Mouse (Mus musculus): ENCODE measurements around the gene Lcmt1. TPM values are rescaled to one million over a fixed set of nuclear protein-coding genes. Genes with fewer than 3 reads are reported as not detected.

Gene Lcmt1
- polyA plus RNA-seq, 1 experiment, result 35.1 TPM

DNA sequence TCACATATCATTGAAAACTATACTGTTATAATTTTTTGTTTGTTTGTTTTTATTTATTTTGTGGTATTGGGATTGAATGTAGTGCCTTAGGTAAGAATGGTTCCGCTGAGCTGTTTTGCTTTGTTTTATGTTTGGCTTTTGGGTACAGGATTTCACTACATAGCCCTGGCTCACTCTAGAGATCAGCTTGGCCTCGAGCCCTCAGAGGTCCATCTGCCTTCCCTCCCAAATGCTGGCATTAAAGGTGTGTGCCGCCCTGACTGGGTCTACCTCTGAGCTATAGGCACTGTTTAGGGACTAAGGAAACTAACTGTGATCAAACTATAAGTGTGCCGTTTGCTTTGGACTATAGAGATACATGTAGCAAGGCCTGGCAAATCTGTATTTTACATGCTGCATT lies 29.7 kb downstream of the Lcmt1 start:
- Histone ChIP-seq H3K27ac (replicated peaks; ENCODE audit: low read depth, low read length) (no peak overlapping the region), H3K4me1 (ENCODE audit: control insufficient read depth, insufficient read depth, insufficient read length, low read length) (no peaks in the 10 kb centered on the region), H3K4me3 (ENCODE audit: insufficient read depth, low read depth, low read length) (no peak overlapping the region)

DNA sequence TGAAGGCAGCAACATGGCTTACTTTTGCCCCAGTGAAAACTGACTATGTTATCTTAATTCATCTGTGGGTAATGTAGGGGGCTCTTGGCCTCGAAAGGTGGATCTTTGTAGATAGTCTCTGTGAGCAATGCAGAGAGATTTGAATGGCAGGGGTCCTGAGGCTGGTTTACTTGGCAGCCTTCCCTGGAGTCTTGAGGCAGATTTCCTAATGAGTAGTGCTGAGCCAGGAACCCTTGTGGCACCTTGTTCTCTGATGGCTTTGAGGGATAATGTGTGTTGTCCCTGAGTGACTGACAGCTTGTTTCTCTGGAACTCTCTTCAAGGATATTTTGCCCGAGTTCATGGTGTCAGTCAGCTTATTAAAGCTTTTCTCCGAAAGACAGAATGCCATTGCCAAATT lies 31.5 kb downstream of the Lcmt1 start:
- Histone ChIP-seq H3K4me3 (ENCODE audit: insufficient read depth, low read depth, low read length) (no peak overlapping the region), H3K4me1 (ENCODE audit: control insufficient read depth, insufficient read depth, insufficient read length, low read length) (no peaks in the 10 kb centered on the region), H3K27ac (replicated peaks; ENCODE audit: low read depth, low read length) (no peak overlapping the region)

DNA sequence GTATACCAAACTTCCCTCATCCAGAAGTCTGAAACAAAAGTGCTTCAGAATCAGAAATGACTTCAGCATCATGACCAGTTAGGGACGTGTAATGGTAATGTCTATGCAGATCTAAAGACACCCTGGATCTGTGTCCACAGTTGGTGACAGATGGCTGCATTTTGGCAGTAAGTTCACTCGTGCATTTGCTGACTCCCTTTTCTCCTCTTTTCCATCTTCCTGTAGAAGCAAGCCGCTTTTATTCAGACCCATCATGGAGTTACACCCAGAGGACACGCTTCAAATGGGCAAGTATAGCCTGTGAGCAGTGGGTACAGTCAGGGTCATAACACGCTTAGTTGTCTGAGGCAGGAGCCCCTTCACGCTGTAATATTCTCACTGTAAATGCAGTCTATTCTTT lies 34.6 kb downstream of the Lcmt1 start:
- no peaks in the 10 kb centered on the region for H3K4me1 ChIP-seq (ENCODE audit: control insufficient read depth, insufficient read depth, insufficient read length, low read length)
- H3K4me3 ChIP-seq (ENCODE audit: insufficient read depth, low read depth, low read length), result no peak overlapping the region
- no peak overlapping the region for H3K27ac ChIP-seq (replicated peaks; ENCODE audit: low read depth, low read length)

DNA sequence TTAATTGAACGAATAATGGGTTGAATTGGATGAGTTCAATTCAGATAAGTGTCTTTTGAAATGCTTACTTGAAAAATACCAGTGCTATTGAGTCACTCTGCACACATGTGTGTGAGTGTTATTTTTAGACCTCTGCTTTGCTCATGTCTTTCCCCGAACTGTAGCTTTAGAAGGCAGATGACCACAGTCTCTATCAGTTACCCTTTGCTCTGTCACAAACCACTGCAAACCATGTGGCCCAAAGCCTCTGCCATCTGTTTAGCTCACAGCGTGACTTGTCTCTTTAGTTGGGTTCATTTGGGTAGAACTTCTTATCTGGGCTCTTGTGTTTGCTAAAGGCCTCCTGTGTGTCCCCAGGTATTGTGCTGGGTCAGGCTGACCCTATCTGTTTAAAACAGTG lies 36.0 kb downstream of the Lcmt1 start:
- Histone ChIP-seq H3K27ac (replicated peaks; ENCODE audit: low read depth, low read length) (no peak overlapping the region), H3K4me1 (ENCODE audit: control insufficient read depth, insufficient read depth, insufficient read length, low read length) (no peaks in the 10 kb centered on the region), H3K4me3 (ENCODE audit: insufficient read depth, low read depth, low read length) (no peak overlapping the region)

DNA sequence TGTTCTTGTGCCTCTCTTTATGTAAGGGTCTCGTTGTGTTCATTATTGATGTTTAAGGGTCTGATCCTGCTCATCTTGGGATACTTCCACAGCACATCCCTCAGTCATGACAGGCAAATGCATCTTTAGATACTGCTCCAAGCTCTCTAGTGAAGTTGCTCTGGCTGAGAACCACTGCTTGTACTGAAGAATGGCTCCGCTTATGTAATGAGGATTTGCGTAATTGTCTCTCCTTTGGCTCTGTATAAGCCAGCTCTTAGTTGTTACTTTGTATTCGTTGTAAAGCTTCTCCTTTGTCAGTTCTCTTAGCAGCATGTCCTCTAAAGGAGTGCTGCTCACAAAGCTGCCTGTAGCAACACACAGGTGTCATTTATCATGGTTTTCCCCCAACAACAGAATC lies 37.4 kb downstream of the Lcmt1 start:
- H3K4me3 ChIP-seq (ENCODE audit: insufficient read depth, low read depth, low read length), result no peak overlapping the region
- H3K27ac ChIP-seq (replicated peaks; ENCODE audit: low read depth, low read length), result no peak overlapping the region
- H3K4me1 ChIP-seq (ENCODE audit: control insufficient read depth, insufficient read depth, insufficient read length, low read length), result no peaks in the 10 kb centered on the region

DNA sequence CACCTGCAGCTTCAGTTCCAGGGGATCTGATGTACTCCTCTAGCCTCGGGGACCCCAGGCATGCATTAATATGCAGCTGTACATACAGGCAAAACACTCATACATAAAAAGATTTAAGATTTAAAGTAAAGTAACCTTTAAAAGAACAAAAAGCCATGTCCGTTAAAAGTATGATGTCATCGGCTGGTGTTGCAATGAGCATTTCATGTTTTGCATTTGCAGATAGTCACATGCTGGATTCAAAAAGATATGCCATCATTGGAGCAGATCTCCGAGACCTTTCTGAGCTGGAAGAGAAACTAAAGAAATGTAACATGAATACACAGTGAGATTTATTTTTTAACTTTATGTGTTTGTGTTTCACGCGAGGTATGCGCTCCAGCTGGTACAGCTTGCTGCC lies 40.9 kb downstream of the Lcmt1 start:
- no peak overlapping the region for H3K27ac ChIP-seq (replicated peaks; ENCODE audit: low read depth, low read length)
- no peak overlapping the region for H3K4me3 ChIP-seq (ENCODE audit: insufficient read depth, low read depth, low read length)
- no peaks in the 10 kb centered on the region for H3K4me1 ChIP-seq (ENCODE audit: control insufficient read depth, insufficient read depth, insufficient read length, low read length)

DNA sequence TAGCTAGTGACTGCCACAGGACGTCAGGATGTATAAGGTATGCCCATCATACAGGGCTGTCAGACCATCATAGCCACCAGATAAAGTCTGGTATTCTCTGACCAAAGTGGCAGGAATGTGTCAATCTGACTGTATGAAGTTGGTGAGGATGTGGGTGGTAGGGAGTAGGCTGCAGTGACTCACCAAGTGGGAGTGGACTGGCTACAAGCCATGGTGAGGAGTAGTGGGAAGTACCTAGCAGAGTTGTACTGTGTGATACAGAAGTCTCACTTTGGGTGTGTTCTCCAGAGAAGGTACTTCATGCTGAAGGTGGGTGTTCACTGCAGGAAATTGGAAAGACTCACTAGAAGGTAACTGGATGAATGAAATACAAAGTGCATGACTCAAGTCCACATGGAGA lies 41.5 kb downstream of the Lcmt1 start:
- Histone ChIP-seq H3K27ac (replicated peaks; ENCODE audit: low read depth, low read length) (no peak overlapping the region), H3K4me3 (ENCODE audit: insufficient read depth, low read depth, low read length) (no peak overlapping the region), H3K4me1 (ENCODE audit: control insufficient read depth, insufficient read depth, insufficient read length, low read length) (no peaks in the 10 kb centered on the region)

DNA sequence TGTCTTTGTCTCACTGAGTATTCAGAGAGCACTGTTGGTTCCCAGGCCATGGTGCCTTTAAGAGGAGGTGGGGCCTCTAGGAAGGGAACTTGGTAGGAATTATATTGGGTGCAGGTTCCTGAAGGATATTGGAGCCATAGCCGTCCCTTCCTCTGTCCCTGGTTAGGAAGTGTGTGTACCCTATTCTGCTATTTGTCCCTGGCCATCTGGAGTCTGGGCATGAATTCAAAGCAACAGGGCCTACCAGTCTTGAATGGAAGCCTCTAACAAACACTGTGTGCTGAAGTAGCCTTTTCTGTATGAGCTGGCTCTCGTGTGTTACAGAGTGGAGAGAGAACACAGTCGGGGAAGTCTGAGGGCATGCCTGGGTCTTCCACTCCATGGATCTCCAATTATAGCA lies 42.6 kb downstream of the Lcmt1 start:
- Histone ChIP-seq H3K27ac (replicated peaks; ENCODE audit: low read depth, low read length) (no peak overlapping the region), H3K4me1 (ENCODE audit: control insufficient read depth, insufficient read depth, insufficient read length, low read length) (no peaks in the 10 kb centered on the region), H3K4me3 (ENCODE audit: insufficient read depth, low read depth, low read length) (no peak overlapping the region)

DNA sequence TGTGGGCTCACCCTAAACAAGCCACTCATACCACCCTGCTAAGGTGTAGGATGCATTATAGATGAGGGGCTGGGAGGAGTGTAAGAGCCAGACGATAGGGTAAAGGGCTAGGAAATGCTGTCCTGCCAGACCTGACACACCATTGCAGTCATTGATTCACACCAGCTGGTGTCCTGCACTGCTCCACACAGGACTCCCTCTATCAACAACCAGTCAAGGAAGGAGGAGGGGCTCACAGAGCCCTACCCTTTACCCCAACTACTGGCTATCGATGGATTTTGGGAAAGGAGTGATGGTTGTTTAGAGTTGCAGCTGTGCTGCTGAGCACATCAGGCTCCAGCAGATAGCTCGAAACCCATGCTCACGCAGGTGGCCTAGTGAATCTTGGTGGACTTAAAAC lies 47.2 kb downstream of the Lcmt1 start:
- H3K4me3 ChIP-seq (ENCODE audit: insufficient read depth, low read depth, low read length), result no peak overlapping the region
- H3K27ac ChIP-seq (replicated peaks; ENCODE audit: low read depth, low read length), result no peak overlapping the region
- H3K4me1 ChIP-seq (ENCODE audit: control insufficient read depth, insufficient read depth, insufficient read length, low read length), result no peaks in the 10 kb centered on the region

DNA sequence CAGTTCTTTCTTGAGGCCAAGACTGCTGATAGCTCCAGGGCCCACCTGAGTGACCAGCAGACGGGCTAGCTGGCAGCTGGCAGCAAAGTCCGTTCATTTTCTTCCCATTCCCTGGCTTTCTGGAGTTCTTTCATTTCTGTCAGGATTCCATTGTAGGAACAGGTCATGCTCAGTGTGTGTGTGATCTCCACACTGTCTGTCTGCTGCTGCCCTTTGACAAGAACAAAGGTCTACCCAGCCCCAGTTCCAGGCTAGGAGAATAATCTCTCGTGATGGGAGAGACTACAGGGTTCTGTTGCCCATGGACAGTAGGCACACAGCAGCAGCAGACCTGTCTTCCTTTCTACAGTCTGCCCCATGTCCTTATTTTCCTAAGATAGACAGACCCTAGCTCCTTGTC lies 48.1 kb downstream of the Lcmt1 start:
- no peaks in the 10 kb centered on the region for H3K4me1 ChIP-seq (ENCODE audit: control insufficient read depth, insufficient read depth, insufficient read length, low read length)
- no peak overlapping the region for H3K27ac ChIP-seq (replicated peaks; ENCODE audit: low read depth, low read length)
- no peak overlapping the region for H3K4me3 ChIP-seq (ENCODE audit: insufficient read depth, low read depth, low read length)

DNA sequence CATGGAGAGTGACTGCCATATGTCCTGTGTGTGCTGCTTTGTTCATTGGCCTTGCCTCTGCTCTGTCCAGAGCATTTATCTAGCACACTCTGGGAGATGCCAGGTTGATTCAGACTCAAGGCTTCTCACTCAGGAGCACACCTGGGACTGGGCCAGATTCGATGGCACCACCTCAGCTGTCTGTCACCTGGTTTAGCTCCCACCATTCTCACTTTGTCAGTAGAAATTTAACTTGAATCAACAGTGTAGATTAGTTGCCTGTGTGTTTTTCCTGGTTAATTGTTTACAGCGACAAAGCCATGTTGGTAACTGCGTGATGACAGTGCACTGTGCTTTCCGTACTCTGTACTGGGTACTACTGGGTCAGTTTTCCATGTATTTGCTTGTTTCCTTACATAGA lies 50.4 kb downstream of the Lcmt1 start:
- Histone ChIP-seq H3K4me1 (ENCODE audit: control insufficient read depth, insufficient read depth, insufficient read length, low read length) (no peaks in the 10 kb centered on the region), H3K4me3 (ENCODE audit: insufficient read depth, low read depth, low read length) (no peak overlapping the region), H3K27ac (replicated peaks; ENCODE audit: low read depth, low read length) (no peak overlapping the region)

DNA sequence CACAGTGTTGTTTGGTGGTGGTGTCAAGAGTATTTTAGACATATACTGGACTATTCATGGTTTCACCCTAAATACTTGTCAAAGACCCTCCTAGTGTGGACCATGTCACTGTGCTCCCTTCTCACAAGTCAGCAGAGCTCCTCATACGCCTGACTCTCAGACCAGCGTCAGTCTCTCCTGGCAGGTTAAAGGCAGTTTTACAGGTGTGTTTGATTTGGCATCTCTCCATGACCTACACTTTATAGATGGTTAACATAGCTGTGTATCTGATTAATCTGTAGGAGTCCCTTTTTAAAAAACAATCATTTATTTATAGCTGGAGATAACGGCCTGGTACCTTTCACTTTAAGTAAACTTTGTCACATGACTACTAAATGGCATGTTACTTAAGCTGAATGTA lies 52.4 kb downstream of the Lcmt1 start:
- H3K4me1 ChIP-seq (ENCODE audit: control insufficient read depth, insufficient read depth, insufficient read length, low read length), result no peaks in the 10 kb centered on the region
- no peak overlapping the region for H3K27ac ChIP-seq (replicated peaks; ENCODE audit: low read depth, low read length)
- H3K4me3 ChIP-seq (ENCODE audit: insufficient read depth, low read depth, low read length), result no peak overlapping the region

DNA sequence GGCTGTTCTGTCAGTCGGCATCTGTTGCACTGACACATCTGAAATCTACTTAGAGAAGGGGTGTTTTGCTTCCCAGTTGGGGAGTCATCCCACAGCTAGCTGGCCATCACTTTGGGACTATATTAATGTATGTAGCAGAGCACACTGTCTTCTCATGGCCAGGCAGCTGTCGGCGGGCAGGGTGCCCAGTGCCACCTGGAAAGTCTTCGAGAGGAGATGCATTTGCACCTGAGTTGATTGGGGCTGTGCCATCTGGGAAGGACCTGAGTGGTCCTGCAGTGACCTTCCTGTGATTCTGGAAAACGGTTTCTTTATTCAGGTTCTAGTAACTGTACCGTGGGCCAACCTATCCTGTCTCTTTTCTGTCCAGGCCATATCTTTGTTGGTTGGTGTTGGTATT lies 54.7 kb downstream of the Lcmt1 start:
- Histone ChIP-seq H3K4me1 (ENCODE audit: control insufficient read depth, insufficient read depth, insufficient read length, low read length) (no peaks in the 10 kb centered on the region), H3K4me3 (ENCODE audit: insufficient read depth, low read depth, low read length) (no peak overlapping the region), H3K27ac (replicated peaks; ENCODE audit: low read depth, low read length) (no peak overlapping the region)

DNA sequence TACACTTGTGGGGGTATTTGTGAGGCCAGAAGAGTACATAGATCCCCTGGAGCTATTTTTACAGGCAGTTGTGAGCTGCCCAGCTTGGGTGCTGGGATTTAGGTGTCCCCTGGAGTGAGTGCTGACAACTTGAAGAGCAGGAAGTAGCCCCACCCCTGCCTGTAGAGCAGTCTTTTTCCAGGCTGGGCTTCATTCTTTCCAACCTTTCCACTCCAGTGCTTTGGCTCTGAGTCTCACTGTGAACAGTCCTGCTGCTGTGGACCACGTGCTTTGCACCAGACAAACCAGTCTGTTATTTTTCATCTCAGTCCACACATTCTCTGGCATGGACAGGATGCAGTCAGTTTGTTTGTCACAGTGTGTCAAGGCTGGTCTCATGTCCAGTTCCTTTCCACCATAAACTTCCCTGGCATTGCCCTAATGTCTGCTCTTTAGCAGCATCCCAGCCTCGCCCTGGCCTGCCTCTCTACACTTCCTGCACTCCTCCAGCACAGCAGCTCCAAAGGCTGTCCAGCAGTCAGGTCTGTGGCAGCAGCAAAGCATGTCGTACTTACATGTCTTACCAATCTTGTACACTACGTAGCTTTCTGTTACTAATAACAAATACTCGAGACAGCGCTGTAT lies 55.7 kb downstream of the Lcmt1 start:
- H3K4me3 ChIP-seq (ENCODE audit: insufficient read depth, low read depth, low read length), result no peak overlapping the region
- H3K4me1 ChIP-seq (ENCODE audit: control insufficient read depth, insufficient read depth, insufficient read length, low read length), result peaks cover 3% of the 10 kb centered on the region
- no peak overlapping the region for H3K27ac ChIP-seq (replicated peaks; ENCODE audit: low read depth, low read length)

DNA sequence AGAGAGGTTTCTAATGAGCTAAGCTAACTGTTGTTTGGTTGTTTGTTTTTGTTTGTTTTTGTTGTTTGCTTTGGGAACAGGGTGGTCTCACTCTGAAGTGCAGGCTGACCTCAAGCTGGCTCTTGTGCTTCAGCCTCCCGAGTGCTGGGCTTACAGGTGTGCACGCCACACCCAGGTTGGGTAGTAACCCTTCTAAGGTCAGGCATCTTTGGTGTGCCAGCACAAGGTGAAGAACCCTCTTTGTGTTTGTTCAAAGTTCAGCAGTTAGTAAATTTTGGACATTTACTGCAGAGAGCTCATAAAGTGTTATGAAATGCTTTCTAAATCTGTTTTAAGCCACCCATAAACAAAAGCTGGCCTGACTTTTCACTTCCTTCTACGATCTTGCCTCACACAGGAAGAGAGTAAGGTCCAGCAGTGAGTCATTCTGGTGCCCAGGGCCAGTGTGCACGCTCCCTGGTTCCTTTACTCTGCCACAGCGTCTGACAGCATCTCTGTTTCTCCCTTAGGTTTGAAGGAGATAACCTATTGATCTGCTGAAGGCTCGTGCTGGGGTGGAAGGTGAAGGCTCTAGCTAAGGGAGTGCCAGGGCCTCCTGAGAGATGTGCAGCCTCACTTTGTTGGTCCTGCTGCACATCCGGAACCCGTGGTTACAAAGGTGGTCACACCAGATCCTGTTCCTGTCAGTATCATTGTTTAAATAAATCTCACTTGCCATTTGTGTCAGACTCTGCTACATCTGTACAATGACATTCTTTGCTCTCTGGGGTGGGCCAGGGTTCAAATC lies 60.2 kb downstream of the Lcmt1 start:
- peaks cover 7% of the 10 kb centered on the region for H3K4me1 ChIP-seq (ENCODE audit: control insufficient read depth, insufficient read depth, insufficient read length, low read length)
- H3K4me3 ChIP-seq (ENCODE audit: insufficient read depth, low read depth, low read length), result no peak overlapping the region
- H3K27ac ChIP-seq (replicated peaks; ENCODE audit: low read depth, low read length), result peak overlapping the region; percentile 76

DNA sequence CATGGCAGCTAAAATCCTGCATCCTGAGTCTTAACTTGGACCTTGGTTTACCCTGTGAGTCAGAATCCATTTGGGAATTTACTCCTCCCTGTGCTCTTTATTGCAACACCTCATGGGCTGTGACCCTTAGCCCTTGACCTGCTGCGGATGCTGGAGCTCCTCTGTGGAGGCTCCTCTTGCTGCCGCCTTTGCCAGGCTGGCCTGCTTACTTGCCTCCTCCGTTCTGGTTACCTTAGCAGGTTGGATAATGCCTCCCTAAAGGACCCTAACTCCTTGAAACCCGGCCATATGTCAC lies 60.8 kb downstream of the Lcmt1 start:
- Histone ChIP-seq H3K4me1 (ENCODE audit: control insufficient read depth, insufficient read depth, insufficient read length, low read length) (peaks cover 7% of the 10 kb centered on the region), H3K4me3 (ENCODE audit: insufficient read depth, low read depth, low read length) (no peak overlapping the region), H3K27ac (replicated peaks; ENCODE audit: low read depth, low read length) (peak overlapping the region; percentile 26; the same call in 1 of the 2 replicates)
